In genomic region chr8:106700131-106700530, GRCm38 (mm10) we compare ENCODE assay signal across 12 mouse cellular contexts.
"Had no signal": no experiment of that assay in that cellular context is flagged by ENCODE, and none has a peak within 500 bp of the region (broad histone marks: within the 10 kb centered on the region; RNA-seq: fewer than 3 reads in every experiment).

No protein-coding gene starts in this region.

- H3K27me3 ChIP-seq: limb, embryonic 13.5 days; midbrain, embryonic 12.5 days; midbrain, embryonic 15.5 days; neural tube, embryonic 12.5 days; neural tube, embryonic 15.5 days had no signal

- H3K9ac ChIP-seq: limb, embryonic 13.5 days; liver, embryonic 14.5 days; liver, postnatal 0 days; lung, embryonic 14.5 days; midbrain, embryonic 12.5 days; midbrain, embryonic 15.5 days; neural tube, embryonic 12.5 days; neural tube, embryonic 15.5 days had no signal

- ATAC-seq: intestine, postnatal 0 days; liver, postnatal 0 days; midbrain, embryonic 15.5 days had no signal

- H3K4me3 ChIP-seq: limb, embryonic 10.5 days; limb, embryonic 13.5 days; midbrain, embryonic 12.5 days; midbrain, embryonic 15.5 days; neural tube, embryonic 12.5 days; neural tube, embryonic 15.5 days had no signal

- H3K9me3 ChIP-seq: limb, embryonic 10.5 days; limb, embryonic 13.5 days; midbrain, embryonic 12.5 days; midbrain, embryonic 15.5 days; neural tube, embryonic 12.5 days; neural tube, embryonic 15.5 days had no signal

- H3K4me1 ChIP-seq: midbrain, embryonic 12.5 days; midbrain, embryonic 15.5 days; neural tube, embryonic 12.5 days had no signal

- H3K4me2 ChIP-seq: limb, embryonic 13.5 days; lung, embryonic 14.5 days; midbrain, embryonic 12.5 days; midbrain, embryonic 15.5 days; neural tube, embryonic 12.5 days; neural tube, embryonic 15.5 days had no signal

- H3K27ac ChIP-seq: limb, embryonic 10.5 days; limb, embryonic 13.5 days; liver, embryonic 14.5 days; macrophage; midbrain, embryonic 12.5 days; midbrain, embryonic 15.5 days; neural tube, embryonic 12.5 days; neural tube, embryonic 15.5 days; stomach, postnatal 0 days had no signal
